Mouse (Mus musculus): Measurements from ENCODE around the gene Gm20422.
A peak's percentile ranks its signal among the peaks of the same experiment; 100 is the strongest.

Gene Gm20422

GRCm38 (mm10) chr8:69793666-69794065 is 19.0 kb upstream of the Gm20422 start:
- DNase-seq (ENCODE audit: low read depth, low spot score) = no peak

- no peak for DNase-seq (ENCODE audit: low read depth, low spot score)
Measured at GRCm38 (mm10) chr8:69791415-69792068, 16.9 kb upstream of the Gm20422 start.

DNA sequence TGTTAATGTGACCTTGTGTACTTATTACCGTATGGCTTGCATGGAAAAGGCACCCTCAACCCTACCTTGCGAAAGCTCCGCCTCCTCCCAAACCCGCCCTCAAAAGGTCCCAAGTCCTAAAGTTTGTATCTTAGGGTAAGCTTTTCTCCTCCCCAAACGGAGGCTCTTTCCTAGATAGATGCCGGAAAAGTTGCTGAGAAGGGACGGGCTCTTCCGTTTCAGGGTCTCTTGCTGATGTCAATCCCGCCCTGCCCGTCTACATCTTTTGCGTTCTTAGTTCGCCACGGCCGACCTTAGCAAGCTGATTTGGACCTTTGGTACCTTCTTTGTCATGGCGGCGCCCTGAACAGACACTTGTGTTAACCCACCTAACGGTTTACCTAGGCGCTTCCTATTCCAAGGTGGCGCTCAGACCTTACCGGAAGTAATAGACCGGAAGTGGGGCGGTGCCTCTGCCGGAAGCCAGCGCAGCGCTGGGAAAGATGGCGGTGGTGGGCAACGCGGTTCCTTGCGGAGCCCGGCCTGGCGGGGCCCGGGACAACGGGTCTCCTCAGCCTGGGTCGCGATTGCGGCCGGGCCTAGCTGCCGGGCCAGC is 16.2 kb upstream of the Gm20422 start, which contains the start of the genes Atp13a1 and Zfp866:
TSS of gene Atp13a1 (plus strand) at position 391 of the 595 bp plus-strand sequence.
TSS of gene Zfp866 (minus strand) at position 406 of the 595 bp plus-strand sequence.
- DNase-seq (ENCODE audit: low read depth, low spot score) = peak; percentile 68

GRCm38 (mm10) chr8:69790364-69790763 is 15.7 kb upstream of the Gm20422 start:
- no peak for DNase-seq (ENCODE audit: low read depth, low spot score)

GRCm38 (mm10) chr8:69789731-69790130 is 15.0 kb upstream of the Gm20422 start:
- DNase-seq (ENCODE audit: low read depth, low spot score) = no peak

DNA sequence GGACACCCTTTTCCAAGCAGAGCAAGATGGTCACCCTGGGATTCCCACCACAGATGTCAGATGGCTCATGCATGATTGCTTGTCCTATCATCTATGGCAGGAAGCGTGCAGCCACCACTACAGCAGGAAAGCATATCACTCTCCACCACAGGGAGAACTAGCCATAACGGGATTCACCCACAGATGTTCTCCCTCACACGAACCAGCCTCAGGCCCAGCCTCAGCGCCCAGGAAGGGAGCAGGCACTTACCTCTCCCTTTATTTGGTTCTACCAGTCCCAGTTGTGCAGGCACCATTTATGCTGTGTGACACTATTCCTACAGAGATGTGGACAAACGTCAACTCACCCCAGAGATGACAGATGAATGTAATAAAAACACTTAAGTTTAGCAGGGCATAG is 14.4 kb upstream of the Gm20422 start:
- DNase-seq (ENCODE audit: low read depth, low spot score) = no peak

GRCm38 (mm10) chr8:69777111-69777510 is 2.4 kb upstream of the Gm20422 start:
- DNase-seq (ENCODE audit: low read depth, low spot score) = no peak

- no peak for DNase-seq (ENCODE audit: low read depth, low spot score)
Measured at GRCm38 (mm10) chr8:69775149-69775534, 456 bp upstream of the Gm20422 start.

DNA sequence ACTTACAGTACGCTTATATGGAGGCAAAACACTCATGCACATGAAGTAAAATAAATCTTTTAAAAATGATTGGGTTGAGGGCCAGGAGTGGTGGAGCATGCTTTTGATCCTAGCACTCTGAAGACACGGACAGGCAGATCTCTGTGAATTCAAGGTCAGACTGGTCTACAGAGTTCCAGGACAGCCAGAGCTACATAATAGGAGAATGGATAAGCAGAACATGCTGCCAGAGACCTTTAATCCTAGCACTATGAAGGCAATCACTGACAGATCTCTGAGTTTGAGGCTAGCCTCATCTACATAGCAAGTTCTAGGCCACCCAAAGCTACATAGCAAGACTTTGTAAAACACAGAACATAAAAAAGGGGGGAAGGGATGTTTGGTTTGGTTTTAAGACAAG is 2.6 kb downstream of the Gm20422 start:
- no peak for DNase-seq (ENCODE audit: low read depth, low spot score)

DNA sequence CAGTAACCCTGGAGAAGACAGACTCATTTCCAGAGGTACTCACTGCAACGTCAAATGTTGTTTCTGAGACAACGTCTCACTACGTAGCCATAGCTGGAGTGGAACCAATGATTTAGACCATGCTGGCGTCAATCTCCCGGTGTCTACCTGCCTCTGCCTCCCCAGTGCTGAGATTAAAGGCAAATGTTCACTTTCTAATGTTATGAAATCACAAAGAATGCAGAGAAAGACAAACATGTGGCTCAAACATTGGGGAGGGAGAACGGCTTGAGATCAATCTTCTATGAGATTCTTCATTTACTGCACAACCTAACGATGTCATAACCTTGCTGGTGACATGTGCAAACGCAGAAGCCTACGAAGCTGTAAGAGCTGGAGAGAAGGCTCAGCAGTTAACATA is 3.5 kb downstream of the Gm20422 start:
- DNase-seq (ENCODE audit: low read depth, low spot score) = no peak

DNA sequence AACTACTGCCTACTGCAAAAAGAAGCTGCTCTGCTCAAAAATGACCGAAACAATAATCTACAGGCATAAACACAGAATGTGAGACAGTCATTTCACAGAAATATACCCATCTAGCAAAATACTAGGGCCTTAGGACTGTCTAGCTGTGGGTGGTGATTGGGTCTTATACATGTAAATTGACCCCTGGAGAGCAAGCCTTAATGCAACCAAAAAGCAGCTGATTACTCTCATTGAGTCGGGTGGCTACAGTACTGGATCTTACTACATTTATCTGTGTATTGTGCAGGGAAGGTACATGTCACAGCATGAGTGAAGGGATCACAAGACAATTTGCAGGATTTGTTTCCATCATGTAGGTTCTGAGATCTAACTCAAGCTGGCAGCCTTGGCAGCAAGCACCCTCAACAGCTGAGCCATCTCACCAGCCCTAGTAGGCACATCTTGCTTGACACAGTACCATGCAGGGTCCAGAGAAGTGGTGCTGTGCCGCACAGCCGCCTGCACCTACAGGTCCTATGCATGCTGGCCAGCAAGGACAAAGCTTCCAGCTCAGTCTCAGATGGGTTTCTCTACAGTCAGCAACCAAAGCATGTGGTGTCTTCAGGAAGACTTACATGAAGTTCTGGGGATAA is 12.8 kb downstream of the Gm20422 start:
- no peak for DNase-seq (ENCODE audit: low read depth, low spot score)

DNA sequence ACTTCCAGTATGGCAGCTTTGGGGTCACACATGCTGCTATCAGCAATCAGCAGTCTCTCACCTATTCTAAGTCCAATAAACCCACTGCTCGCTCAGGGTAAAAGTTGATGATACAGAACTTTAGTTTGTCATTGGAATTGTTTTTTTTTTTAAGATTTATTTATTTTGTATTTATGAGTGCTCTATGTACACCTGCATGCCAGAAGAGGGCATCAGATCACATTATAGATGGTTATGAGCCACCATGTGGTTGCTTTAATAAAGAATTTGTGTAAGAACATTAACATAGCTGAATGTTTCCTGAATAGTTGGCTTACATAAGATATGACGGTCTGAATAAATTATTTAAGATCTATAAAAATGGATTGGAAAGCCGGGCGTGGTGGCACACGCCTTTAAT is 16.4 kb downstream of the Gm20422 start:
- DNase-seq (ENCODE audit: low read depth, low spot score) = no peak

DNA sequence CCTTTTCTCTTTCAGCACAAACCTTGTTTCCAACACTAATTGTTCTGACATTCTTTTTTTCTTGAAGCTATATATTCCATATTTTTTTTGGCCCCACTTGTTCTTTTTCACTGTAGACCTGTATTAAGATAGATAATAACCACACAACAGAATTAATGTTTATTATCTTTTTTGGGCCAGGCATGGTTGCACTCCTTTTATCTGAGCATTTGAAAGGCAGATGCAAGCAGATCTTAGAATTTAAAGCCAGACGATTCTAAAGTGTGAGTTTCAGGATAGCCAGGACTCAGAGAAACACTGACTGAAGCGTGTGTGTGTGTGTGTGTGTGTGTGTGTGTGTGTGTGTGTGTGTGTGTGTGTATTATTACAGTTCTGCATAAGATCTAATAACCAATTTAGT is 22.2 kb downstream of the Gm20422 start:
- DNase-seq (ENCODE audit: low read depth, low spot score) = no peak

DNA sequence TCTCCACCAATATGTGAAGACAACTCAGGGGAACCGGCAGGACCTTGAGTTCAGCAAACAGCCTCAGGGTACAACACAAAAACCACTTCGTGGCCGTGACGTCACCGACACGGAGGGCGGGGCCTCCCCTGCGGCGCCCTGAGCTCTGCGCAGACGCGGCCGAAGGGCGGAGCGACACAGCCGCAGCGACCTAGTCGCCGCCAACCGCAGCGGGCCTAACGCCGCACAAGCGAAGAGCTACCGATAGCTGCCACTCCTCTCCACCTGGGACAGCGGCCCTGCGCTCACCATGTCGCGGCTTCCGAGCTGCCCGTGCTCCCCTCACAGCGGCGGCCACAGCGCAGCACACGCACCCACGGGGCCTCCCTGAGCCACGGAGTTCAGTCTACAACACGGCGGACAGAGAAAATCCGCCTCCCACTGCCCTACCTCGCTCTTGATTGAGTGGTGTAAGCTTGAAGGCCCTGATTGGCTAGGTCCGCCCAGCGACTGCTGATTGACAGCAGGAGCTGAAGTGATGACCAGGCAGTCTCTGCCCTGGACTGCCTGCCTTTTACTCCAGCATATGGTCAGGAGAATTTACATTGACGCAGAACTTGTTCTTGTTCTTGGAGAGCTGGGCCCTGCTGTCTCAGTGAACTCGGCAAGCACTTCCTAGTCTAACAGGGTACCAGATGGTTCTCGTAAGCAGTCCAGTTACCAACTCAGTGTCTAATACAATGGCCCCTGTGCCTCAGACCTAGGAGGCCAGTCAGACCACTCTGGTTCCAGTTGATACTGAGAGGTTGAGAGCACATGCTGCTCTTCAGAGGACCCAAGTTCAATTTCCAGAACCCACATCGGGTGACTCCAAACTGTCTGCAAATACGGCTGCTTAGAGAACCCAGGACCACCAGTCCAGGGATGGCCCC is 24.9 kb downstream of the Gm20422 start, which contains the start of gene Zfp963:
TSS of gene Zfp963 (minus strand) at position 427 of the 911 bp plus-strand sequence.
- DNase-seq (ENCODE audit: low read depth, low spot score) = peak; percentile 87

- no peak for DNase-seq (ENCODE audit: low read depth, low spot score)
Measured at GRCm38 (mm10) chr8:69741231-69741630, 33.5 kb downstream of the Gm20422 start.

- no peak for DNase-seq (ENCODE audit: low read depth, low spot score)
Measured at GRCm38 (mm10) chr8:69740763-69741162, 33.9 kb downstream of the Gm20422 start.

GRCm38 (mm10) chr8:69735495-69735894 is 39.2 kb downstream of the Gm20422 start:
- no peak for DNase-seq (ENCODE audit: low read depth, low spot score)

- no peak for DNase-seq (ENCODE audit: low read depth, low spot score)
Measured at GRCm38 (mm10) chr8:69717232-69717580, 57.5 kb downstream of the Gm20422 start.

DNA sequence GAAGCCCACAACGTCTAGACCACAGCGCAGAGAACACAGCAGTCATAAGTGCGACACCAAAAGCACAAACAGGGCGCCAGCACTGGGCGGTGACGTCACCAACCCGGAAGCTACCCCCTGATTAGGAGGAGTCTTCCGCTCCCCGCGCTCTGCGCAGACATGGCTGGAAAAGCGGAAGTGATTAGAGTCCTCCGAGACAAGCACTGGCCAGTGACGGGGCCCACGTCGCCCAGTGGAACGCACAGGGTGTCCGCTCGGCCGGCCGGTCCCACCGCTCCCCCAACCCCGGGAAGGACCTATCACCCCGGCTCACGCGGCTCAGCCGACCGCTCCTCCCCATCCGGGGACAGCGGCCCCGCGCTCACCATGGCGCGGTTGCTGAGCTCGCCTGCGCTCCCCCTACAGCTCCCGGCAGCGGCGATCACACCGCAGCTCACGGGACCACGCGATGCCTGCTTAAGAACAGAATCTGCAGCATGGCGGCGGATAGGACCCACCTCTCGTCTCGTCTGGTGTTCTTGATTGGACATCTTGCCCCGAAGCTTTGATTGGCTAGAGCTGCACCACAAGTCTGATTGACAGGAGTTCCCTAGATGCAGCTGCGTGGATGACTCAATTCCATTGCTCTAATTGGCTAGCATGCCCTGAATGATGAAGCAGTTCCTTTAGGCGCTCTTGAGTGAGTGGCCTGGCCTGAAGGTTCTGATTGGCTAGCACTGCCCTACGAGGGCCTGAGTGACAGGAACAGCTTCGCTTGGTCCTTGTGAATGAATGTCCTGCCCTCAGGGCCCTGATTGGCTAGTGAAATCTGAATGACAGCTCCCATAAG is 58.1 kb downstream of the Gm20422 start:
- peak; percentile 100 for DNase-seq (ENCODE audit: low read depth, low spot score)

GRCm38 (mm10) chr8:69715366-69715765 is 59.3 kb downstream of the Gm20422 start:
- no peak for DNase-seq (ENCODE audit: low read depth, low spot score)

- no peak for DNase-seq (ENCODE audit: low read depth, low spot score)
Measured at GRCm38 (mm10) chr8:69713516-69713915, 61.2 kb downstream of the Gm20422 start.

Data from brain, embryonic 18.5 days (tissue).